Mouse (Mus musculus): ENCODE results near the gene Mrpl2. TPM values are rescaled to one million over a fixed set of nuclear protein-coding genes. Genes with fewer than 3 reads are reported as not detected.

Mrpl2 gene
- polyA plus RNA-seq, 1 experiment from 2014 or later, result 170 TPM

DNA sequence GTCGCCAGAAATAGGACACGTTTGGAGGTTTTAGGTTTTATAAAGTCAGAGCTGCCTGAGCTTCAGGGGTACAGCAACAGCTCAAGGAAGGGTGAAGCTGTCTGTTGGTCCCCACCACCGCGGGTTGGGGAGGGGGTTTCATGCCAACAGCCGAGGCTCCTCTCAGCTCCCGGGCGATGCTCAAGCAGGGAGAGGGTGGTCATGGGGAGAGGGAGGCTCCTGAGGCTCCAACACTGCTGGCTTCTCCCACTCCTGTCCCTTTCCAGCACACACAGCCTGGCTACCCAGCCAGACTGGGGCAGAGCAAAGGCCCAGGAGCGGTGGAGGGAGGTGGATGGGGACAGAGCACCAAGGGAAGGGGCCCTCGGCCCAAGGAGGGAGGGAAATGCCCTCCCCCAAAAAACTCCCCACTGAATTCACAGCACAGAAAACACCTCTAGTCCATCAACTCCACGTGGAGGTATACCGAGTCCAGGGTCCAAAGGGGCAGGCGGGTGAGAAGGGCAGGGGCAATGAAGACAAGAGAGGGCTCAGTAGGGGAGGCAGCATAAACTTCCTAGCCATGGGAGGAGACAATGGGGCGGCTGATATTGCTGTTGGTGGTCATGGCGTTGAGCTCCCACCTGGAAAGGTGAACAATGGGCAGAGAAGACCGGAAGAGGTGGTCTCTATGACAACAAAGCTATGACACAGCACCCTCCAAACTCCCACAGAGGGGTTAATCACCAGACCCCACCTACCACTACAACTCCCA, 28.7 kb downstream of the Mrpl2 start:
- Histone ChIP-seq H3K4me3 (ENCODE audit: low read length) (peak overlapping the region; percentile 84), H3K9ac (ENCODE audit: low read depth, low read length) (peak overlapping the region; percentile 87), H3K36me3 (ENCODE audit: control insufficient read depth, insufficient read depth, low read length) (peaks cover 10% of the 10 kb centered on the region), H3K4me1 (ENCODE audit: control insufficient read depth, insufficient read depth, low read length) (peaks cover 25% of the 10 kb centered on the region), H3K27me3 (replicated peaks; ENCODE audit: control insufficient read depth, insufficient read depth, low read length) (no peaks in the 10 kb centered on the region), H3K27ac (ENCODE audit: low read length) (peak overlapping the region; percentile 89), H3K9me3 (ENCODE audit: control insufficient read depth, low read length) (no peaks in the 10 kb centered on the region), H3K4me2 (ENCODE audit: low read depth, low read length) (peak overlapping the region; percentile 69)
- ATAC-seq, result peak; percentile 43
- WGBS, result 17% methylated on average over 15 of the region's 15 CpGs

DNA sequence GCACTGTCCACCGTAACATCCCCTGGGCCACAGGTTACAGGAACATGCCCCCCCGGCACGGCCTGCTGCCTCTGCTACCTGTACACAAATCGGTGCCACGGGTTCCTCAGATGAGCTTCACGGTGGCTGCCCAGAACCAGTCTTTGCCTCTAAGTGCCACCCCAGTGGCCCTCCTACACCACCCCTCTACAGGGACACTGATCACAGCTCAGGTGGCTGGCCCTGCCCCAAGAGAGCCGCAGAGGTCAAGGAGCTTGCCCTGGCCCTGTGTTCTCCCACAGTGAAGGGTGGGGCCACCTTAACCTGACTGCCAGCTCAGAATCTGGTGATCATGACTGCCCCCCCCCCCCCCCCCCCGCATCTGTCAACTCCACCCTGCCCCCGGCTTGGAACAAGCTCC, 32.4 kb downstream of the Mrpl2 start, which contains the start of gene Mea1:
Gene Mea1 (plus strand): TSS at position 378 of the 400 bp plus-strand sequence.
- Histone ChIP-seq H3K9me3 (ENCODE audit: control insufficient read depth, low read length) (no peaks in the 10 kb centered on the region), H3K4me1 (ENCODE audit: control insufficient read depth, insufficient read depth, low read length) (peaks cover 34% of the 10 kb centered on the region), H3K4me2 (ENCODE audit: low read depth, low read length) (peak within 1 kb of the TSS; percentile 74), H3K36me3 (ENCODE audit: control insufficient read depth, insufficient read depth, low read length) (peaks cover 10% of the 10 kb centered on the region; the same call in 1 of the 2 replicates), H3K4me3 (ENCODE audit: low read length) (peak within 1 kb of the TSS; percentile 74), H3K27me3 (replicated peaks; ENCODE audit: control insufficient read depth, insufficient read depth, low read length) (no peaks in the 10 kb centered on the region), H3K27ac (ENCODE audit: low read length) (peak within 1 kb of the TSS; percentile 23; the same call in 1 of the 2 replicates), H3K9ac (ENCODE audit: low read depth, low read length) (peak within 1 kb of the TSS; percentile 79)
- ATAC-seq, result no peak
- WGBS, result 82% methylated on average over 9 of the region's 9 CpGs

DNA sequence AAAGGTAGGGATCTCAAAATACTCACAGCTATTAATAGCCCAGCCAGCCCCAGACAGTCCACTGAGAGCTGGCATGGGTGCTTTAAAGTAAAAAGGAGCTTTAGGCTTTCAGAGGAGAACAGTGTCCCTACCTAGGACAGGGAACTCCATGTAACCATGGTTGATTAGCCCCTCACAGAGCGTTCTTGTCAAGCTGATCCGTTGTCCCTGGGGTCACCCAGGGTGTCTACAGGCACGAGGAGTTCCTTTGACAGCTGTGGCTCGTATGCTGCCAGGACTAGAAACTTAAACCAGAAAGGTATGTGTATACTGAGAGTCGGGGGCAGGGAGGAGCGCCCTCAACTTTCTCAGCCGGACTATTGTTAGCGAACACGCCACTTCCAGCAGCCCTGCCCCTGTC, 32.9 kb downstream of the Mrpl2 start:
- Histone ChIP-seq H3K4me1 (ENCODE audit: control insufficient read depth, insufficient read depth, low read length) (peaks cover 34% of the 10 kb centered on the region), H3K27ac (ENCODE audit: low read length) (peak overlapping the region; percentile 23; the same call in 1 of the 2 replicates), H3K4me3 (ENCODE audit: low read length) (peak overlapping the region; percentile 74), H3K9ac (ENCODE audit: low read depth, low read length) (peak overlapping the region; percentile 79), H3K27me3 (replicated peaks; ENCODE audit: control insufficient read depth, insufficient read depth, low read length) (no peaks in the 10 kb centered on the region), H3K4me2 (ENCODE audit: low read depth, low read length) (peak overlapping the region; percentile 74), H3K9me3 (ENCODE audit: control insufficient read depth, low read length) (no peaks in the 10 kb centered on the region), H3K36me3 (ENCODE audit: control insufficient read depth, insufficient read depth, low read length) (peaks cover 13% of the 10 kb centered on the region; the same call in 1 of the 2 replicates)
- 49% methylated on average over 9 of the region's 9 CpGs for WGBS
- no peak for ATAC-seq

DNA sequence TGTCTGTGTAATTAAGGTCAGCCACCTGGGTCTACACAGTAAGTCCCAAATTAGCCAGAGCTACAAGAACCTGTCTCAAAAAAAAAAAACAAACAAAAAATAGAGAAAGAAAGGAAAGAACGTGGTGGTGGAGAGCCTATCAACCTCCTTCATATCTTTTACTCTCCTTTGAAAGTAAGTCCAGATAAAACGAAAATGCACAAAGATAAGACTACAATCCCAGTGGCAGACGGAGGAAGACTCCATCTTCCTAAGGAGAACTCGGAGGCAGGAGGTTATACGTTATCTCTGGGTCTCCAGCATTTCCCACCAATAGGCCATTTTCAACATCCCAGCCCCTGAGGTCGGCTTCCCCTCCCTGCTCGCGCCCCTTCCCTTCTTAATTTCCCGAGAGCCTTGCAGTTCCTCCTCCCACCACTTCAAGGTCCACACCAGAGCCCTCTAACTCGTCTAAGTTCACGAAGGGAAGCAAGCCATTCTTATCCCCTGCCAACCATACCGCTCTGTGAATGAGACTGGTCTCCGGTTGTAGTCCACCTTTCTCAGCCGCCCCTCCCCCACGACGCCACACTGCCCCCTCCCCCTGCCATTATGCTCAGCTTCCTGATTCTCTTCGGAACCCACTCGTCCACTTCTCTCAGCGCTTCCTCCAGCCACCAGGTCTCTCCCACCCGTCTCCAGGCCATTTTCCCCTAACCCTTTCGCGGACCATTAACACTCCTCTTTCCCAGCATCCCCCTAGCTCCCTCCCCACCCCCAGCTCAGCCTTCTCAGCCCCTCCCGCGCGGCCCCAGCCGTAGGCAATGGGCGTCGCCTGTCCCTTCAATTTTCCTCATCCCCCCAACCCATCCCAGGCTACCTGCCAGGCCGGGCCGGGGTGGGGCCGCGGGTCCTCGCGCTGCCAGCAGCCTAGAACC, 34.1 kb downstream of the Mrpl2 start:
- H3K9ac ChIP-seq (ENCODE audit: low read depth, low read length), result peak overlapping the region; percentile 79
- peaks cover 27% of the 10 kb centered on the region for H3K4me1 ChIP-seq (ENCODE audit: control insufficient read depth, insufficient read depth, low read length)
- no peaks in the 10 kb centered on the region for H3K27me3 ChIP-seq (replicated peaks; ENCODE audit: control insufficient read depth, insufficient read depth, low read length)
- H3K9me3 ChIP-seq (ENCODE audit: control insufficient read depth, low read length), result no peaks in the 10 kb centered on the region
- H3K4me3 ChIP-seq (ENCODE audit: low read length), result peak overlapping the region; percentile 74
- ATAC-seq, result no peak; the same call in 1 of the 2 replicates
- H3K4me2 ChIP-seq (ENCODE audit: low read depth, low read length), result peak overlapping the region; percentile 74
- H3K36me3 ChIP-seq (ENCODE audit: control insufficient read depth, insufficient read depth, low read length), result peaks cover 24% of the 10 kb centered on the region
- peak overlapping the region; percentile 92 for H3K27ac ChIP-seq (ENCODE audit: low read length)
- under 1% methylated on average over 34 of the region's 34 CpGs for WGBS

DNA sequence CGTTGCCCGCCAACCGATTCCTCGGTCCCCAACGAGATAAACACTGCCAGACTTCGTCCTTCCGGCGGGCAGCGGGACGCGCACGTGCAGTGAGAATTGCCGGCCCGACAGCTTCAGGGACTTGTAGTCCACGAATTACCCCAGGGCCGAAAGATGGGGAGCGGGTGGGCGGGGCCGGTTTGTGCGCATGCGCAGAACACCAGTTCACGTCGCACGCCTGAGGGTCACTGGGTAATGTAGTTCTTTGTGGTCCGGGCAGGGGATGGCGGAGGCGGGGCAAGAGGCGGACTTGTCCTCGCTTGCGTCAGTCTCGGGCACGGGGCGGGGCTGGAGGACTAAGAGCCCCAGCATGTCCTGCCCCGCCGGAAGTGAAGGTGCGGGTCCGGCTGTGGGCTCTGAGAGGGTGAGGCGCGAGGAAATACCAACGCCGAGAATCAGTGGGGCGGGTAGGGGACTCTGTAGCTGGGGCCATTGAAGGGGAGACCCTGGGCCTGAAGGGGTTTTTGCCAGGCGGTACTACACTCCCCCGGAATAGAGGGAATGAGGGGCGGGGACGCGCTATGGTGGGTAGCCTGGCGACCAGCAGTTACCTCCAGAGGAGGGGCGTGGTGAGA, 34.8 kb downstream of the Mrpl2 start, which contains the start of gene Klhdc3:
Gene Klhdc3 (minus strand): TSS at position 155 of the 614 bp plus-strand sequence.
- peak within 1 kb of the TSS; percentile 92 for H3K27ac ChIP-seq (ENCODE audit: low read length)
- under 1% methylated on average over 49 of the region's 49 CpGs for WGBS
- no peaks in the 10 kb centered on the region for H3K27me3 ChIP-seq (replicated peaks; ENCODE audit: control insufficient read depth, insufficient read depth, low read length)
- H3K9me3 ChIP-seq (ENCODE audit: control insufficient read depth, low read length), result no peaks in the 10 kb centered on the region
- peaks cover 31% of the 10 kb centered on the region for H3K36me3 ChIP-seq (ENCODE audit: control insufficient read depth, insufficient read depth, low read length)
- peaks cover 26% of the 10 kb centered on the region for H3K4me1 ChIP-seq (ENCODE audit: control insufficient read depth, insufficient read depth, low read length)
- peak within 1 kb of the TSS; percentile 89 for H3K4me2 ChIP-seq (ENCODE audit: low read depth, low read length)
- ATAC-seq, result peak; percentile 98
- H3K9ac ChIP-seq (ENCODE audit: low read depth, low read length), result peak within 1 kb of the TSS; percentile 79
- peak within 1 kb of the TSS; percentile 74 for H3K4me3 ChIP-seq (ENCODE audit: low read length)

DNA sequence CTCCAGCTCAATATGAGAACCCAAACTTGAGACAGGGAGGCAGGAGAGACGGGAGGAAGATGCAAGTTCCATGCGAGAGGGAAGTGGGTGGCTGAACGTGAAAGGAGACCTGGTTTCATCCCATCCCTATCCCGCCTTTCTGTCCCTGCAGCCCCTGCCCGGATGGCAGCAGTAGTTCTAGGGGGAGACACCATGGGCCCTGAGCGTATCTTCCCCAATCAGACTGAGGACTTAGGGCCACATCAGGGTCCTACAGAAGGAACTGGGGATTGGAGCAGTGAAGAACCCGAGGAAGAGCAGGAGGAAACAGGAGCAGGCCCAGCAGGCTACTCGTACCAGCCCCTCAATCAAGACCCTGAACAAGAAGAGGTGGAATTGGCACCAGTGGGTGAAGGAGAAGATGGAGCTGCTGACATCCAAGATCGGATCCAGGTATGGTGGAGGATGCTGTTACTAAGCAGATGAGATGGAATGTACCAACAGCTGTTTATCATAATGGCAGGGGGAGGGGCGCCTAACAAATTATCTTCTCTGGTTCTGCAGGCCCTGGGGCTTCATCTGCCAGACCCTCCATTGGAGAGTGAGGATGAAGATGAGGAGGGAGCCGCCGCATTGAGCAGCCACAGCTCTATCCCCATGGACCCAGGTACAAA, 35.6 kb downstream of the Mrpl2 start:
- Histone ChIP-seq H3K36me3 (ENCODE audit: control insufficient read depth, insufficient read depth, low read length) (peaks cover 32% of the 10 kb centered on the region), H3K27me3 (replicated peaks; ENCODE audit: control insufficient read depth, insufficient read depth, low read length) (no peaks in the 10 kb centered on the region), H3K27ac (ENCODE audit: low read length) (peak overlapping the region; percentile 27; the same call in 1 of the 2 replicates), H3K4me3 (ENCODE audit: low read length) (peak overlapping the region; percentile 74), H3K4me1 (ENCODE audit: control insufficient read depth, insufficient read depth, low read length) (peaks cover 26% of the 10 kb centered on the region), H3K4me2 (ENCODE audit: low read depth, low read length) (peak overlapping the region; percentile 89), H3K9me3 (ENCODE audit: control insufficient read depth, low read length) (no peaks in the 10 kb centered on the region), H3K9ac (ENCODE audit: low read depth, low read length) (peak overlapping the region; percentile 75)
- WGBS, result 21% methylated on average over 12 of the region's 12 CpGs
- ATAC-seq, result no peak

DNA sequence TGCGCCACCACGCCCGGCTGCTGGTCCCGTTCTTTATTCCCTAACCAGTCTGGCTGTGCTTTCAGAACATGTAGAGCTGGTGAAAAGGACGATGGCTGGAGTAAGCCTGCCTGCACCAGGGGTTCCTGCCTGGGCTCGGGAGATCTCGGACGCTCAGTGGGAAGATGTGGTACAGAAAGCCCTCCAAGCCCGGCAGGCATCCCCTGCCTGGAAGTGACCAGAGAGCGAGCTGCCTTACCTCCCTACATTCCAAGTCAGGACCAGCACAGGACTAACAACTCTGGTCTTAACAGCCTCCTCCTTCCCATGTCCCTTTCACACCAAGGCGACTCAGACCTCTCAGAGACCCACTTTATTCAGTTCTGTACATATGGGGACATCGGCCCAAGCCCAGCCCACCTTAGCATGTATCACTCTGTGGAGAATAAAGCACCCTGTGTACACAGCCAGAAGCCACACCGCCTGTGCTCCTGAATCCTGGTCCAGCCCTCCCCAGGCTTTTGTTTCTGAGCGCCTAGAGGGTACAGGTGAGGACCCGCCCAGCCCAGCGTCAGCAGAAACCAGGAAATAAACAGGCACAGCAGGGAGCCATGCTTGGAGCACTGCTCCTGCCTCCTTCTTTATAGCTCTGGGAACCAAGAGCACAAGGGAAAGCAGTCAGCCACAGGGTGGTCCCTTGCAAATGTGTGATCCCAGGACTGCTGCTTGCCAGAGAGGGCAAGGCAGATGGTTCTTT, 36.8 kb downstream of the Mrpl2 start:
- Histone ChIP-seq H3K4me2 (ENCODE audit: low read depth, low read length) (no peak overlapping the region), H3K27me3 (replicated peaks; ENCODE audit: control insufficient read depth, insufficient read depth, low read length) (no peaks in the 10 kb centered on the region), H3K4me1 (ENCODE audit: control insufficient read depth, insufficient read depth, low read length) (peaks cover 26% of the 10 kb centered on the region), H3K4me3 (ENCODE audit: low read length) (no peak overlapping the region), H3K36me3 (ENCODE audit: control insufficient read depth, insufficient read depth, low read length) (peaks cover 31% of the 10 kb centered on the region; the same call in 1 of the 2 replicates), H3K27ac (ENCODE audit: low read length) (no peak overlapping the region), H3K9me3 (ENCODE audit: control insufficient read depth, low read length) (no peaks in the 10 kb centered on the region), H3K9ac (ENCODE audit: low read depth, low read length) (no peak overlapping the region)
- WGBS, result 83% methylated on average over 16 of the region's 16 CpGs
- ATAC-seq, result no peak

DNA sequence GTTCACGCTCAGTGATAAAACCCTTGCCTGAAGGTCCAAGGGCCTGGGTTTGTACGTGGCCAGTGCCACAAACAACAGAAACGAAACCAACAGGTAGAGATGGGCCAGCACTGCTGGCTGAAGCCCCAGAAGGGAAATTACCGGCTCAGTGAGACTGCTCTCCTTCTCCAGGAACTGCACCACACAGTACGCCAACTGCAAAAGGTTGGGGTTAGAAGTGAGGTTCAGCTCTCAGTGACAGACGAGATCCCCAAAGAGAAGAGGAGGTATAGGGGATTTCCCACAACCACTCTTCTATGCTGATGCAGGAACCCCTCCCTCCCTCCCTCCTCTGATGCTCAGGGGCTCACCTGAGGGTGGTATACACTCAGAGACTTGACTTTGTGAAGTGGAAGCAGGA, 39.9 kb downstream of the Mrpl2 start:
- Histone ChIP-seq H3K27me3 (replicated peaks; ENCODE audit: control insufficient read depth, insufficient read depth, low read length) (no peaks in the 10 kb centered on the region), H3K9ac (ENCODE audit: low read depth, low read length) (no peak overlapping the region), H3K4me3 (ENCODE audit: low read length) (no peak overlapping the region), H3K4me2 (ENCODE audit: low read depth, low read length) (no peak overlapping the region), H3K36me3 (ENCODE audit: control insufficient read depth, insufficient read depth, low read length) (peaks cover 31% of the 10 kb centered on the region; the same call in 1 of the 2 replicates), H3K4me1 (ENCODE audit: control insufficient read depth, insufficient read depth, low read length) (peaks cover 8% of the 10 kb centered on the region), H3K9me3 (ENCODE audit: control insufficient read depth, low read length) (no peaks in the 10 kb centered on the region), H3K27ac (ENCODE audit: low read length) (no peak overlapping the region)
- no peak for ATAC-seq
- WGBS, result 89% methylated on average over 6 of the region's 6 CpGs
